ENCODE assay signal across 38 mouse cellular contexts in the genomic region with DNA sequence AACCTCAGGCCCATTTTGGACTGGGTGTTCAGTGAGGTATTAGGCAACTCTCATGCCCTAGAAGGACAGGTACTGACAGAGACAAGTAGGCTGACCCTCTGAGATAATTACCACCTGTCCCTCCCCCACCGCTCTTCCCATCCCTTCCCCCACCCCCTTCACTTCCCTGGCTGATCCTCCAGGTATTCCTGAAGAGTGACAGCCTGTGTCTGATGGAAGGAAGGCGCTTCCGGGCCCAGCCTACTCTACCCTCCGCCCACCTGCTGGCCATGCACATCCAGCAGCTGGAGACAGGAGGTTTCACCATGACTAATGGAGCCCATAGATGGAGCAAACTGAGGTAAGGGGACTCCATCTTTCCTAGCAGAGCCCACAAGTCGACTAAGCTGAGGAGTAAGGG. TPM values are rescaled to one million over a fixed set of nuclear protein-coding genes. Genes with fewer than 3 reads are reported as not detected.
"Had no signal": no experiment of that assay in that cellular context is flagged by ENCODE, and none has a peak within 500 bp of the region (broad histone marks: within the 10 kb centered on the region; RNA-seq: fewer than 3 reads in every experiment).

No protein-coding gene starts in this region.

- H3K9ac ChIP-seq: heart, embryonic 12.5 days; hindbrain, embryonic 12.5 days; hindbrain, embryonic 15.5 days; kidney, embryonic 15.5 days; limb, embryonic 12.5 days; liver, embryonic 13.5 days had no signal

- H3K27ac ChIP-seq: gastrocnemius, adult 2 months; heart, embryonic 10.5 days; hindbrain, embryonic 10.5 days; hindbrain, embryonic 12.5 days; hindbrain, embryonic 15.5 days; hindbrain, postnatal 0 days; kidney, embryonic 15.5 days; kidney, postnatal 0 days; limb, embryonic 10.5 days; limb, embryonic 12.5 days; liver, embryonic 13.5 days had no signal

- H3K4me3 ChIP-seq: gastrocnemius, adult 2 months; heart, embryonic 10.5 days; heart, embryonic 12.5 days; hindbrain, embryonic 10.5 days; hindbrain, embryonic 12.5 days; hindbrain, embryonic 15.5 days; kidney, embryonic 15.5 days; limb, embryonic 10.5 days; limb, embryonic 12.5 days; liver, embryonic 13.5 days had no signal

- H3K36me3 ChIP-seq: heart, embryonic 10.5 days; heart, embryonic 12.5 days; hindbrain, embryonic 10.5 days; hindbrain, embryonic 12.5 days; kidney, embryonic 15.5 days; limb, embryonic 10.5 days; limb, embryonic 12.5 days; liver, embryonic 13.5 days had no signal

- ATAC-seq: hindbrain, postnatal 0 days had no signal

- DNase-seq: gastrocnemius, adult 2 months; gastrocnemius, postnatal 10 days; gastrocnemius, postnatal 25 days; heart, adult 18-20 months; heart, postnatal 10 days; heart, postnatal 4 days; kidney, adult 11 months; kidney, adult 9 months; kidney, postnatal 14 days; layer of hippocampus, adult 9-11 months; layer of hippocampus, postnatal 36 days; liver; liver, embryonic 13.5 days had no signal

- H3K4me2 ChIP-seq: heart, embryonic 12.5 days; hindbrain, embryonic 12.5 days; hindbrain, embryonic 15.5 days; kidney, embryonic 15.5 days; limb, embryonic 12.5 days; liver, embryonic 11.5 days; liver, embryonic 13.5 days had no signal

- H3K9me3 ChIP-seq: heart, embryonic 10.5 days; heart, embryonic 12.5 days; hindbrain, embryonic 10.5 days; hindbrain, embryonic 12.5 days; hindbrain, embryonic 15.5 days; kidney, embryonic 15.5 days; limb, embryonic 10.5 days; limb, embryonic 12.5 days; liver, embryonic 13.5 days had no signal

- H3K4me1 ChIP-seq: heart, embryonic 10.5 days; heart, embryonic 12.5 days; hindbrain, embryonic 10.5 days; hindbrain, embryonic 12.5 days; hindbrain, embryonic 15.5 days; kidney, embryonic 15.5 days; limb, embryonic 10.5 days; limb, embryonic 12.5 days; liver, embryonic 13.5 days had no signal

RNA-seq across cellular contexts. Expression of gene Utf1, which starts 5.8 kb away (rescaled TPM):
- total RNA-seq: gastrocnemius, adult 2 months; gastrocnemius, postnatal 10 days; gastrocnemius, postnatal 25 days; gastrocnemius, postnatal 4 days; granulocyte monocyte progenitor cell, adult 5-6 weeks; heart, adult 18-20 months; heart, adult 8-10 months; heart, postnatal 10 days; heart, postnatal 25 days; heart, postnatal 4 days; hindbrain, postnatal 0 days; layer of hippocampus, adult 18-20 months; layer of hippocampus, adult 8-10 months; layer of hippocampus, postnatal 14 days; layer of hippocampus, postnatal 36 days; left cerebral cortex, adult 18-20 months; left cerebral cortex, postnatal 14 days; left cerebral cortex, postnatal 36 days had no signal
- polyA plus RNA-seq: heart, embryonic 12.5 days; heart, embryonic 14.5 days; hindbrain, embryonic 10.5 days; hindbrain, embryonic 12.5 days; hindbrain, embryonic 15.5 days; hindbrain, postnatal 0 days; intestine, embryonic 14.5 days; intestine, embryonic 16.5 days; kidney, embryonic 15.5 days; kidney, postnatal 0 days; liver, embryonic 11.5 days; liver, embryonic 13.5 days had no signal

RNA-seq across cellular contexts. Expression of gene 6430531B16Rik, which starts 40.7 kb away (rescaled TPM):
- total RNA-seq: gastrocnemius, adult 2 months; gastrocnemius, postnatal 10 days; gastrocnemius, postnatal 25 days; gastrocnemius, postnatal 4 days; heart, adult 18-20 months; heart, adult 8-10 months; heart, postnatal 10 days; heart, postnatal 25 days; heart, postnatal 4 days had no signal
- polyA plus RNA-seq: heart, embryonic 14.5 days; intestine, embryonic 14.5 days; intestine, embryonic 16.5 days; large intestine, adult 2 months; liver, embryonic 11.5 days; liver, embryonic 13.5 days had no signal

RNA-seq across cellular contexts. Expression of gene Kndc1, which starts 43.3 kb away (rescaled TPM):
- total RNA-seq: gastrocnemius, adult 2 months; gastrocnemius, postnatal 25 days; granulocyte monocyte progenitor cell, adult 5-6 weeks; heart, postnatal 10 days; heart, postnatal 25 days had no signal
- polyA plus RNA-seq: limb, embryonic 10.5 days; liver, embryonic 11.5 days had no signal
